Mouse (Mus musculus) neural tube, embryonic 11.5 days (tissue): ENCODE results near the gene Fmnl2. TPM values are rescaled to one million over a fixed set of nuclear protein-coding genes. Genes with fewer than 3 reads are reported as not detected.

Experiments used
- ATAC-seq: fragments of 200-750 bp; cut with Nextera tagmentation; 2 replicates; pipeline ENCODE4 v1.8.0; 2017; ENCODE audit warnings: moderate number of reproducible peaks, mild to moderate bottlenecking, moderate TSS enrichment, moderate library complexity; ENCODE audit not compliant: insufficient read depth, low FRiP score, low TSS enrichment
- DNase-seq: peaks from one replicate; pipeline ENCODE4 v3.0.0-alpha.2; 2015; ENCODE audit warnings: low spot score
- H3K27ac ChIP-seq: fragments of 300-500 bp; sonication (generic); 2 replicates; pipeline ENCODE4 v1.5.1; 2014; ENCODE audit warnings: low read depth, mild to moderate bottlenecking, low read length
- H3K27me3 ChIP-seq: fragments of 300-500 bp; sonication (generic); 2 replicates; pipeline ENCODE4 v1.6.1; 2014; ENCODE audit warnings: mild to moderate bottlenecking, low read length, mixed read lengths; ENCODE audit not compliant: control insufficient read depth, insufficient read depth
- H3K36me3 ChIP-seq: fragments of 300-500 bp; sonication (generic); 2 replicates; pipeline ENCODE4 v1.6.1; 2014; ENCODE audit warnings: mild to moderate bottlenecking, low read length, moderate library complexity, mixed read lengths; ENCODE audit not compliant: control insufficient read depth, insufficient read depth
- H3K4me1 ChIP-seq: fragments of 300-500 bp; sonication (generic); 2 replicates; pipeline ENCODE4 v1.6.1; 2014; ENCODE audit warnings: low read length, mixed read lengths; ENCODE audit not compliant: control insufficient read depth, insufficient read depth
- H3K4me2 ChIP-seq: fragments of 300-500 bp; sonication (generic); 2 replicates; pipeline ENCODE4 v1.6.1; 2014; ENCODE audit warnings: low read depth, mild to moderate bottlenecking, moderate library complexity
- H3K4me3 ChIP-seq: fragments of 300-500 bp; sonication (generic); 2 replicates; pipeline ENCODE4 v1.5.1; 2014; ENCODE audit warnings: low read depth, low read length
- H3K9ac ChIP-seq: fragments of 300-500 bp; sonication (generic); 2 replicates; pipeline ENCODE4 v1.6.1; 2014; ENCODE audit warnings: mild to moderate bottlenecking, low read length
- H3K9me3 ChIP-seq: fragments of 300-500 bp; sonication (generic); 2 replicates; pipeline ENCODE4 v1.6.1; 2016; ENCODE audit warnings: low read length; ENCODE audit not compliant: control insufficient read depth
- WGBS: fragments of 180-500 bp; shearing (Covaris S2); extraction: QIAGEN DNeasy Blood & Tissue Kit; methylation state at CpG from one replicate; pipeline ENCODE4 v1.1.7; 2014; 5-methylcytosine and 5-hydroxymethylcytosine counted together
- polyA plus RNA-seq: library from polyadenylated mRNA; unstranded; fragments of >200 nt; fragmentation: Nextera tagmentation; extraction: Ambion mirVana; gene quantifications from 2 replicates; pipeline ENCODE4 v1.2.1, GENCODE M21; 2014

Gene Fmnl2
- polyA plus RNA-seq, result 7.8 and 9.0 TPM in 2 replicates

GRCm38 (mm10) chr2:52857611-52858528, at the start of gene Fmnl2:
TSS of gene Fmnl2 (plus strand) at chr2:52857860.
- Histone ChIP-seq H3K4me3 (peak within 1 kb of the TSS; percentile 76), H3K4me1 (peaks cover 19% of the 10 kb centered on the region), H3K27ac (peak within 1 kb of the TSS; percentile 62), H3K9me3 (no peaks in the 10 kb centered on the region), H3K36me3 (no peaks in the 10 kb centered on the region), H3K4me2 (peak within 1 kb of the TSS; percentile 91), H3K27me3 (no peaks in the 10 kb centered on the region), H3K9ac (peak within 1 kb of the TSS; percentile 85)
- ATAC-seq, result peak; percentile 92
- DNase-seq, result peak; percentile 89
- under 1% methylated on average over 110 of the region's 114 CpGs for WGBS

- H3K4me2 ChIP-seq, result no peak overlapping the region
- 89% methylated on average over 5 of the region's 5 CpGs for WGBS
- H3K9ac ChIP-seq, result no peak overlapping the region
- no peak for DNase-seq
- no peak overlapping the region for H3K4me3 ChIP-seq
- no peaks in the 10 kb centered on the region for H3K9me3 ChIP-seq
- no peak for ATAC-seq
- no peaks in the 10 kb centered on the region for H3K4me1 ChIP-seq
- no peaks in the 10 kb centered on the region for H3K27me3 ChIP-seq
- no peak overlapping the region for H3K27ac ChIP-seq
- no peaks in the 10 kb centered on the region for H3K36me3 ChIP-seq
Measured at GRCm38 (mm10) chr2:52809988-52810387, 47.7 kb upstream of the Fmnl2 start.

GRCm38 (mm10) chr2:52811691-52812090, 46.0 kb upstream of the Fmnl2 start:
- 24% methylated on average over 5 of the region's 5 CpGs for WGBS
- no peak overlapping the region for H3K4me3 ChIP-seq
- no peak overlapping the region for H3K9ac ChIP-seq
- H3K9me3 ChIP-seq, result no peaks in the 10 kb centered on the region
- ATAC-seq, result no peak
- H3K27me3 ChIP-seq, result no peaks in the 10 kb centered on the region
- H3K27ac ChIP-seq, result no peak overlapping the region
- no peaks in the 10 kb centered on the region for H3K36me3 ChIP-seq
- no peak overlapping the region for H3K4me2 ChIP-seq
- no peaks in the 10 kb centered on the region for H3K4me1 ChIP-seq
- peak; percentile 19 for DNase-seq

- no peak for DNase-seq
Measured at GRCm38 (mm10) chr2:52817341-52817740, 40.3 kb upstream of the Fmnl2 start.

GRCm38 (mm10) chr2:52818944-52819343, 38.7 kb upstream of the Fmnl2 start:
- Histone ChIP-seq H3K9ac (no peak overlapping the region), H3K36me3 (no peaks in the 10 kb centered on the region), H3K27me3 (no peaks in the 10 kb centered on the region), H3K27ac (no peak overlapping the region), H3K9me3 (no peaks in the 10 kb centered on the region), H3K4me2 (no peak overlapping the region), H3K4me3 (no peak overlapping the region), H3K4me1 (no peaks in the 10 kb centered on the region)
- ATAC-seq (no peak), DNase-seq (no peak)
- WGBS, result 87% methylated on average over 4 of the region's 4 CpGs

More at GRCm38 (mm10) chr2:52817341-52817740, 40.3 kb upstream of the Fmnl2 start:
- Histone ChIP-seq H3K4me3 (no peak overlapping the region), H3K36me3 (no peaks in the 10 kb centered on the region), H3K27me3 (no peaks in the 10 kb centered on the region), H3K27ac (no peak overlapping the region), H3K4me1 (no peaks in the 10 kb centered on the region), H3K9me3 (no peaks in the 10 kb centered on the region), H3K4me2 (no peak overlapping the region), H3K9ac (no peak overlapping the region)
- ATAC-seq, result no peak
- 79% methylated on average over 1 of the region's 1 CpGs for WGBS

- no peak overlapping the region for H3K4me3 ChIP-seq
- no peaks in the 10 kb centered on the region for H3K27me3 ChIP-seq
- H3K27ac ChIP-seq, result no peak overlapping the region
- no peaks in the 10 kb centered on the region for H3K4me1 ChIP-seq
- H3K9me3 ChIP-seq, result no peaks in the 10 kb centered on the region
- WGBS, result 81% methylated on average over 2 of the region's 2 CpGs
- H3K36me3 ChIP-seq, result no peaks in the 10 kb centered on the region
- ATAC-seq, result no peak
- no peak overlapping the region for H3K4me2 ChIP-seq
- no peak for DNase-seq
- H3K9ac ChIP-seq, result no peak overlapping the region
Measured at GRCm38 (mm10) chr2:52822214-52822613, 35.4 kb upstream of the Fmnl2 start.

GRCm38 (mm10) chr2:52828077-52828476, 29.6 kb upstream of the Fmnl2 start:
- no peak overlapping the region for H3K27ac ChIP-seq
- 91% methylated on average over 4 of the region's 4 CpGs for WGBS

GRCm38 (mm10) chr2:52830513-52830912, 27.1 kb upstream of the Fmnl2 start:
- Histone ChIP-seq H3K27me3 (no peaks in the 10 kb centered on the region), H3K9me3 (no peaks in the 10 kb centered on the region), H3K36me3 (no peaks in the 10 kb centered on the region), H3K4me1 (no peaks in the 10 kb centered on the region), H3K9ac (no peak overlapping the region), H3K27ac (no peak overlapping the region), H3K4me2 (no peak overlapping the region), H3K4me3 (no peak overlapping the region)
- ATAC-seq (no peak), DNase-seq (no peak)
- WGBS, result 89% methylated on average over 4 of the region's 4 CpGs

More at GRCm38 (mm10) chr2:52828077-52828476, 29.6 kb upstream of the Fmnl2 start:
- H3K9ac ChIP-seq, result no peak overlapping the region
- H3K27me3 ChIP-seq, result no peaks in the 10 kb centered on the region
- no peaks in the 10 kb centered on the region for H3K4me1 ChIP-seq
- no peak overlapping the region for H3K4me3 ChIP-seq
- no peak for DNase-seq
- H3K4me2 ChIP-seq, result no peak overlapping the region
- no peaks in the 10 kb centered on the region for H3K36me3 ChIP-seq
- no peaks in the 10 kb centered on the region for H3K9me3 ChIP-seq
- ATAC-seq, result no peak

- Histone ChIP-seq H3K27ac (no peak overlapping the region), H3K4me1 (no peaks in the 10 kb centered on the region), H3K9me3 (no peaks in the 10 kb centered on the region), H3K36me3 (no peaks in the 10 kb centered on the region), H3K4me2 (no peak overlapping the region), H3K4me3 (no peak overlapping the region), H3K9ac (no peak overlapping the region), H3K27me3 (no peaks in the 10 kb centered on the region)
- no peak for DNase-seq
- ATAC-seq, result no peak
- 84% methylated on average over 2 of the region's 2 CpGs for WGBS
Measured at GRCm38 (mm10) chr2:52831585-52831984, 26.1 kb upstream of the Fmnl2 start.
